Mouse (Mus musculus): ENCODE data around the gene Iqsec1.
A peak's percentile ranks its signal among the peaks of the same experiment; 100 is the strongest.

Iqsec1 gene

GRCm38 (mm10) chr6:90783176-90783575, 205.3 kb downstream of the Iqsec1 start:
- DNase-seq (ENCODE audit: low spot score in 2 of 2): no peak

GRCm38 (mm10) chr6:90781921-90782770, 206.3 kb downstream of the Iqsec1 start:
- DNase-seq (ENCODE audit: low spot score in 2 of 2): peak; percentile 67 to 81

- DNase-seq (ENCODE audit: low spot score in 2 of 2): no peak
Observed at GRCm38 (mm10) chr6:90780532-90780931, 208.0 kb downstream of the Iqsec1 start.

- DNase-seq (ENCODE audit: low spot score in 2 of 2): no peak
Observed at GRCm38 (mm10) chr6:90778841-90779240, 209.6 kb downstream of the Iqsec1 start.

- DNase-seq (ENCODE audit: low spot score in 2 of 2): no peak
Observed at GRCm38 (mm10) chr6:90777302-90777701, 211.2 kb downstream of the Iqsec1 start.

DNA sequence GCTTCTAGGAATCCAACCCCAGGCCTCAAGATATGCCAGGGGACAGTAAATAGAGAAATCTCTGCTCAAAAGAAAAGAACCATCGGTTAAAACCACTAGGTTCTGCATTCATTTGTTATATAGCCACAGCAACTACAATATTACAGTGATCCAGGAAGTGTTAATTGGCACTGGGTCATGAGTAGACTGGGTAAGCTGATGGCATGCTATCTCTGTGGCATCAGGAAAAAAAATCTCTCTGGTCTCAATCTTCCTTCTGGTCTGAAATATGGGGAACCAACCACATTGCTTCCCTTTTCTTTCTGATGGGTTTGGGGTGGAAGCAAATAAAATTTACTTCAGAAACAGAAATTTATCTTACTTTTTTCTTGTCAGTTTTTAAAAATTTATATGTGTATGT, 212.9 kb downstream of the Iqsec1 start:
- no peak for DNase-seq (ENCODE audit: low spot score in 2 of 2)

GRCm38 (mm10) chr6:90773811-90774233, 214.7 kb downstream of the Iqsec1 start:
- no peak for DNase-seq (ENCODE audit: low spot score in 2 of 2)

DNA sequence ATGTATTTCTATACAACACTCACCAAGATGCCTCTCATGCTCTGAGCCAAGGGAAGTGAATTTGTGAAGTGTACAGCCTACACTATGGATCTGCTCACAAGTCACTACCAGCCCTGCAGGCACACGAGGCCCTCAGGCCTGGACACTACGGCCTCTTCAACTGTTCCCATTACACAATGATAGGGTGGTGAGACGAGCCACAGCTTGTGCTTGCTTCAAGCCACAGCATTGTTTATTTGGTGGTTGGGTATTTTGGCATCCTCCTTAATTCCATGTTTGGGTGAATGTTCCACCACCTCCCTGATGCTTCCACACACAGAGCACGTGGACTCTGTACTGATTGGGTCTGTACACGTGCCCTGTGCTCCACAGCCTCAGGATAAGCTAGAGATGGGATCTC, 216.4 kb downstream of the Iqsec1 start:
- DNase-seq (ENCODE audit: low spot score in 2 of 2): no peak

DNA sequence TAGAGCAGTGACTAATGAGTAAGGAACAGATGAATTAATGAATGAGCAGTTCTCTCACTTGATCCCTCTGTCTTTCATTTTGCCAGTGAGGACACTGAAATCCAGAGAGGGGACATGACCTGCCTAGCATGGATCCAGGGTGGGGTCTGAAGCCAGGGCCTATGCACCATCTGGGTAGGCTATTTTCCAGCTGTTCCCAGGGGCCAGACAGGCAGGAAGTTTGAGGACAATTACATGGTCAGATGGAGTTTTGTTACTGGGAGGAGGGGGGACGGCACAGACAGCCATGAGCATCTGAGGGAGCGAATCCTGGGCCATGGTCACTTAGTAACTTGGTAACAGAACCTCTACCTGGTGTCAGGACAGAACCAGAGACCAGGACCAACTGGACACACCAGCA, 220.0 kb downstream of the Iqsec1 start:
- DNase-seq (ENCODE audit: low spot score in 2 of 2): no peak

- DNase-seq (ENCODE audit: low spot score in 2 of 2): no peak
Observed at GRCm38 (mm10) chr6:90767874-90768273, 220.6 kb downstream of the Iqsec1 start.

DNA sequence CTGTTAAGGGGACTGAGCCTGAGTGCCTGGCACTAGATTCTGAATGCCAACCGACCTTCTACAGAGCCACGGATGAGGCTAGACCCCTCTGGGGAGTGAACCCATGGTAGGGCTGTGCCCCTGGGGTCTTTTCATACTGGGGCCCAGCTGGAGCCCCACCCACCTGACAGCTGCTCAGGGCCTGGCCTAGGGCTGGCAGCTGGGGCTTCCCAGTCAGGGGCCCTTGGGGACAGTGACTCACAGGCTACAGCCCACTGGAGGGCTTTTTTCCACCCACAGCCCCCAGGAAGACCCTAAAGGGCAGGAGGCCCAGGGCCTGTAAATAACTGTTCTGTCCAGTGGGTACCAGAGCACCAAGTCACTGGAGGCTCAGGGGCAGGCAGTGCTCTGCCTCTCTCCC, 223.7 kb downstream of the Iqsec1 start:
- no peak for DNase-seq (ENCODE audit: low spot score in 2 of 2)

DNA sequence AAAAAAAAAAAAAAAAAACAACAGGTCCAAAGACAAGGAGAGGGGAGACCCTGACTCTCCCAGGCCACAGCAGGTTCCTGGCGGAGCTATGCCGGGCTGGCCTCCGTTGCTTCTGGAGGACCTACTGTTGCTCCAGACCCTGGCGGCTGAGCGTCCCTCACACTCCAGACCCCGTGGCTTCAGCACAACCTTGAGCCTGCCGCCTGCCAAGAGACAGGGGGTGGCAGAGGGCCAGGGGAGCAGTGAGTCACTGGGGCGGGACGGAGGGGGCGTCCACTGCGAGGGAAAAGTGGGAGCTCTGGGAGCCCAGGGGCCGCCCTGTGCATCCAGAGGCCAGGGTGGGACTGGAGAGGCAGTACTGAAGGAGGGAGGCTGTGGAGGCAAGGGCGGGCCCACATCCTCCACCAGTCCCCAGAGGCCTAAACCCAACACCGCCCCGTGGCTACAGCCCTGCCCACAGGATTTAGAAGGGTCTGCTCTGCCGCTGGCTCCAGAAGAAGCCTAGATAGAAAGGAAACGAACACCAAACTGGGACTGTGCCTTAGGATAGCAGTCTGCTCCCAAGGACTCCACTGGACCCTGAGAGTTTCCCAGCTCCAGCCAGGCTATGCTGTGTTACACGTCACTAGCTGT, 224.4 kb downstream of the Iqsec1 start:
- peak; percentile 27 to 37 for DNase-seq (ENCODE audit: low spot score in 2 of 2)

DNA sequence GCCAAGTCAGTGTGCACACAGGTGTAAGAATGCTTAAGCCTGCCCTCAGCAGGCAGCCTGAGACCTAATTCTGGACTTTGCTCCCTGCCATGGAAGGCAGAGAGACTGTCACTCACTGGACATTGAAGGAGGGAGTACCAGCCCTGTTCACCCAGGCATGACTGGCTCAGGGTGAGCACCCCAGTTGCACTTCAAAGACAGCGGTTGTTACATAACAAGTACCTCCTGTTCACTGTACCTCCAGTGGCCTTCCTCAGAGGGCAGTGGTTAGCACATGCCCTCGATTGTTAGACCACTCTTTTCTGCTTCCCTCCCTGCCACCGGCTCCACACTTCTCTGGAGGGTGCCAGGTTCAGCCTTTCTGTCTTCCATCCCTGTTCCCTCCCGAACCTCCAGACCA, 225.2 kb downstream of the Iqsec1 start:
- DNase-seq (ENCODE audit: low spot score in 2 of 2): no peak

DNA sequence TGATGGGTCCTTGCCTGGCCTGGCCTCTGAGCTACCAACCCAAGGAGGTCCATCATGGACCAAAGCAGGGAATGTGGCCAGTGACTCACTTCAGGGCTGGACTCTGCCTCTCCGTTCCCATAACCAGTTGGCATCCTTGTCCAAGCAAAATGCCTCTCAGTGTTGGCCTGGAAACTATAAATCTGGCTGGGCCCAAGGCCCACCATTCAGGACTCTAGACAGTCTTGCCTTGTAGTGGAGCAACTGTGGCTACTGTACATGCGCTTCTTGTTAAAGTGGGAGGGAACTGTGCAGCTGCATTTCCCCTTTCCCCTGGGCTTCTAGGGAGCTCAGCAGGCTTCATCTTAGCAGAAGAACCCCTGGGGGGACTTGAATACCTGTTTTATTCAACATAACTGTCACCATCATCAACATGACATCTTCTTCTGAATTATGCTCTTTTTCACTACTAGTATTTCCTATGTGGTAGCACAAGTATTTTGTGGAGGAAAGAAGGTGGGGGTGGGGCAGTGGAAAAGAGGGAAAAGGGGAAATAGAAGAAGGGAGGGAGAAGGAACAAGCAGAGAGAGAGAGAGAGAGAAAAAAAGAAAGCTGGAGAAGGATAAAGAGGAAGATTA, 226.3 kb downstream of the Iqsec1 start:
- no peak for DNase-seq (ENCODE audit: low spot score in 2 of 2)

DNA sequence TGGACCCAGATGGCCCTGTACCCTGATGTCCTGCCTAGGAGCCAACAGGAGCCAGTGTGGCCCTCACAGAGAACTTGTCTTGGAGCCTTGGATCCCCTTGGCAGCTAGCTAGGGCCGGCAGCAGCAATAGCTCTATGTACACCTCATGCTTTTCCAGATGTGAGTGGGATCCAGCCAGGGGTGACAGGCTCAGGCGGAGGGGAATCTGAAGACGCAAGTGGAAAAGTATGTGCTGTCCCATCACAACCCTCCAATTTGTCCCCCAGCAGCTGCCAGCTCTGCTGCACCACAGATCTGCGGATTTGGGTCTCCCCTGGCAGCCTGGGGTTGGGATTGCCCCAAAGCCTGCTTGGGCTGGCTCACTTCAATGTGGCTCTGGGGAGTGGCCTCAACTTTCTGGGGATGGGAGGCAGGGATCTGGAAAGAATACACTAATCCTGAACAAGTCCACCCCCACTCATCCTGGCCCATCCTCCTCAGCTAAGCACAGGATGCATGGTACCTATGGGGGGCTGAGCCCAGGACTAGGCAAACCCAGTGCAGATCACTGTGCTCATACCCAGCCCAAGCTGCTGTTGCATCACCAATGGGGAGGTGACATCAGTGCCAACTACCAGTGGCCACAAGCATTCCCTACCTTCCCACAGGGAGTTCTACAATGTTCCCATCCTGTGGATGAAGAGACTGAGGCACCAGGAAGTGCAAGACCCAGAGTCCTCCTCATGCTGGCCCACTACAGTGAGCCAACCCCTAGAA, 227.0 kb downstream of the Iqsec1 start:
- no peak for DNase-seq (ENCODE audit: low spot score in 2 of 2)

GRCm38 (mm10) chr6:90760886-90761285, 227.6 kb downstream of the Iqsec1 start:
- DNase-seq (ENCODE audit: low spot score in 2 of 2): no peak

- DNase-seq (ENCODE audit: low spot score in 2 of 2): no peak
Observed at GRCm38 (mm10) chr6:90759754-90760153, 228.7 kb downstream of the Iqsec1 start.

DNA sequence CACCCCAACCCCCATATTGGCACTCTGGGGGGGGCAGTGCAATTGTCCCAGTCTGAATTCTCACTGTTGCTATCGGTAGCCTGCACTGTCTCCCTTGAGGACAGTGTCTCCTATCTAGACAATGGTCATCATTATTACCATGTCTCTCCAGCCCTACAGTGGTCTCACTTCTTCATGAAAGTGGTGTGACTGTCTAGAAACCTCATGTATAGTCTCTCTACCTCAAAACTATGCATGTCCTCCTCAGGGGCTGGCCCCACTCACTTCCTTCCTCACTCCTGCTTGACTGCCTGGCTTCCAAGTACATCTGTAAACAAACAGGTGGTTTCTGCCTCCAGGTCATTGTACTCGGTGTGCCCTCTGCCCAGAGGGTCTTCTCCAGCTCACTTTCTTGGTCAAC, 230.3 kb downstream of the Iqsec1 start:
- DNase-seq (ENCODE audit: low spot score in 2 of 2): no peak

GRCm38 (mm10) chr6:90757427-90757883, 231.0 kb downstream of the Iqsec1 start:
- DNase-seq (ENCODE audit: low spot score in 2 of 2): peak in 1 of 2 experiments; percentile 25

DNA sequence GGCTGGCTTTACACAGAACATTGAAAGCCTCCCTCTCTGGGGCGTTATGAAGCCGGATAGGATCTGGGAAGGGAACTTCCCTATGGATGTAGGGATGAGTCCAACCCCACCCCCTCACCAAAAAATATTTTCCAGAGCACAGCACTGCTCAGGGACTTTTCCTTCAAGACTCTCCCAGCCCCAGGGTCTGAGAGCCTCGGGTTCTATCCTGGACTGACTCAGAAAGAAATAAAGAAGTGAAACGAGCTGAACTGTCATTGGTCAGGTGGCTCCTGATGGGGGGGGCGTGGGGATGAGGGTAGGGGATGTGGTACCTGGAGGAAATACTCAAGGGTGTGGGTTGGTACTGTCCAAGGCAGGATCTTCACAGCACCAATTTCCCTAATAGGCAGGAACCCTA, 231.9 kb downstream of the Iqsec1 start:
- DNase-seq (ENCODE audit: low spot score in 2 of 2): no peak

DNA sequence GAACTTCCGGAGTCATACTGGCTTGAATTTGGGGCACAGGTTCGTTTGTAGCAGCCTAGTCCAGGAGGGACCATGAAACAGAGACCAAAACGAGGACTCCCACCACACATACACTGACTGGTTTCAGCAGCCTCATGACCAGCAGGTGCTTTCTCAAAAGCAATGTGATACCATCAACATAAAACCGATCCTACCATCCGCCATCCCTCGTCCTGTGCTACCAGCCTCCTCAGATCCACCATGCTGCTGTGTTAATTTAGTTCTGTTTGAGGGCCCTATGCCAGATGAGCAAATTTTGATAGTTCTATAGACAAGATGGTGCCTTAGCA, 232.9 kb downstream of the Iqsec1 start:
- DNase-seq (ENCODE audit: low spot score in 2 of 2): no peak
